Mouse (Mus musculus): ENCODE data around the gene Hmces. TPM values are rescaled to one million over a fixed set of nuclear protein-coding genes. Genes with fewer than 3 reads are reported as not detected.
"Not testable (repeated sequence)": the region's sequence is repeated elsewhere in the genome, so short reads cannot be mapped to it uniquely, and the experiment has no call there.

Hmces gene
- polyA plus RNA-seq, 1 experiment: 45.9 TPM

DNA sequence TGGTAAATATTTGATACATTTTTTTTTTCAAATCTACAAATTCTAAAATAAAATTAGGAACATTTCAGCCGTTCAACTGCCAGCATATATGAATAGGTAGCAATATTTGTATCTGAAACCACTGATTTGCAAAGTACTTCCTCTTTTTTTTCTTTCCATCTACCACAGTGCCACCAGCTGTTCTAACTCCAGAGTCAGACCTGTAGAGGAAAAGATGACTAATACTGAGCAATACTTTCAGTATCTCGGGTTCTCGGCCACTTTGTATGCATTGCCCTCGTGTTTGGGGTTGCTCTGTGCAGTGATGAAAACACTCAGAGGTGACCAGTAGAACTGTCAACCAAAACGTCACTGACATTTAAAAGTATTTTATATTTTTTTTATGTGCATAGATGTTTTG lies 2.2 kb downstream of the Hmces start:
- Histone ChIP-seq H3K27ac (ENCODE audit: insufficient read depth, low read length) (no peak overlapping the region), H3K4me1 (ENCODE audit: control insufficient read depth, insufficient read depth, low read length) (peaks cover 6% of the 10 kb centered on the region), H3K27me3 (ENCODE audit: control insufficient read depth, insufficient read depth, low read length) (no peaks in the 10 kb centered on the region), H3K4me3 (replicated peaks; ENCODE audit: insufficient read depth, low read depth, low read length) (no peak overlapping the region)
- DNase-seq: no peak
- no peak for TF ChIP-seq CTCF (IDR thresholded peaks at IDR 0.05; ENCODE audit: borderline replicate concordance, insufficient read depth, low read depth, low read length)
- TF ChIP-seq POLR2A (IDR thresholded peaks at IDR 0.05; ENCODE audit: borderline replicate concordance, insufficient read depth, low read length): no peak
- 74% methylated on average over 5 of the region's 5 CpGs for WGBS

DNA sequence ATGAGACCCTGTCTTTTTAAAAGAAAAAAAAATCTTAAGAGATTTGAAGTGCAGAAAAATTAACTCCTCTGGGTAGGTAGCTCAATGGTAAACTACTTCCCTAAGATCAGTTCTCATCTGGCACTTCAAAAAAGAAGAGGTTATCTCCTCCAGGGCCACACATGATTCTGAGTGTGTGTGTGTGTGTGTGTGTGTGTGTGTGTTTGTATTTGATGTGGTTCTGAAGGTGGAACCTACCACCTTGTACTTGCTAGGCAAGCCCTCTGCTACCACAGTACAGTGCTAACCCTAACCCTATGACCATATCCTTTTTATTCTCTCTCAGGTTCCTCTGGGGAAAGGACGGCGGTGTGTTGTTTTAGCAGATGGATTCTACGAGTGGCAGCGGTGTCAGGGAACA lies 7.5 kb downstream of the Hmces start:
- Histone ChIP-seq H3K27me3 (ENCODE audit: control insufficient read depth, insufficient read depth, low read length) (no peaks in the 10 kb centered on the region), H3K4me3 (replicated peaks; ENCODE audit: insufficient read depth, low read depth, low read length) (no peak overlapping the region), H3K27ac (ENCODE audit: insufficient read depth, low read length) (no peak overlapping the region), H3K4me1 (ENCODE audit: control insufficient read depth, insufficient read depth, low read length) (peaks cover 3% of the 10 kb centered on the region)
- no peak for DNase-seq
- WGBS: 93% methylated on average over 4 of the region's 4 CpGs
- TF ChIP-seq CTCF (IDR thresholded peaks at IDR 0.05; ENCODE audit: borderline replicate concordance, insufficient read depth, low read depth, low read length): no peak
- no peak for TF ChIP-seq POLR2A (IDR thresholded peaks at IDR 0.05; ENCODE audit: borderline replicate concordance, insufficient read depth, low read length)

- no peaks in the 10 kb centered on the region for H3K27me3 ChIP-seq (ENCODE audit: control insufficient read depth, insufficient read depth, low read length)
- H3K4me3 ChIP-seq (replicated peaks; ENCODE audit: insufficient read depth, low read depth, low read length): no peak overlapping the region
- no peak overlapping the region for H3K27ac ChIP-seq (ENCODE audit: insufficient read depth, low read length)
- WGBS: 93% methylated on average over 1 of the region's 1 CpGs
- no peak for DNase-seq
- H3K4me1 ChIP-seq (ENCODE audit: control insufficient read depth, insufficient read depth, low read length): no peaks in the 10 kb centered on the region
- no peak for TF ChIP-seq CTCF (IDR thresholded peaks at IDR 0.05; ENCODE audit: borderline replicate concordance, insufficient read depth, low read depth, low read length)
- no peak for TF ChIP-seq POLR2A (IDR thresholded peaks at IDR 0.05; ENCODE audit: borderline replicate concordance, insufficient read depth, low read length)
These were observed 9.9 kb downstream of the Hmces start for GRCm38 (mm10) chr6:87923624-87924023.

DNA sequence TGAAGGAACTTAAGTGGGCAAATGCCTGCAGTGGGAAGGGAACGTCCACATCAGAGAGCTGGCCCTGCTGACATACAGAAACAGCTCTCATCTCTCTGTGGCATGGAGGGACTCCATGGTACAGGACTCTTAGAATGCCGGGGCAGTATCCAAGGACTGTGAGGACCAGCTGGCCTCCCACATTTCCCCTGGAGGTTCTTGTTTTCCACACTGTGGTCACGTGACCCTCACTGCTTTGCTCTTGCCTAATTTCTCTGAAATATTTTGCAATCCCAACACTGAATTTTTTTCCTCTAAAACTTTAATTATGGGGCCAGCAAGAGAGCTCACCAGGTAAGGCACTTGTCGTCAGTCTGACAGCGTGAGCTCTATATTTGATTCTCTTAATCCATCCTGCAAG lies 21.3 kb downstream of the Hmces start:
- 76% methylated on average over 5 of the region's 5 CpGs for WGBS
- TF ChIP-seq POLR2A (IDR thresholded peaks at IDR 0.05; ENCODE audit: borderline replicate concordance, insufficient read depth, low read length) (no peak), CTCF (IDR thresholded peaks at IDR 0.05; ENCODE audit: borderline replicate concordance, insufficient read depth, low read depth, low read length) (no peak)
- no peak for DNase-seq
- Histone ChIP-seq H3K4me3 (replicated peaks; ENCODE audit: insufficient read depth, low read depth, low read length) (no peak overlapping the region), H3K4me1 (ENCODE audit: control insufficient read depth, insufficient read depth, low read length) (no peaks in the 10 kb centered on the region), H3K27me3 (ENCODE audit: control insufficient read depth, insufficient read depth, low read length) (no peaks in the 10 kb centered on the region), H3K27ac (ENCODE audit: insufficient read depth, low read length) (no peak overlapping the region)

- 30% methylated on average over 19 of the region's 19 CpGs for WGBS
- no peak for DNase-seq
- no peaks in the 10 kb centered on the region for H3K27me3 ChIP-seq (ENCODE audit: control insufficient read depth, insufficient read depth, low read length)
- H3K27ac ChIP-seq (ENCODE audit: insufficient read depth, low read length): no peak overlapping the region
- no peak overlapping the region for H3K4me3 ChIP-seq (replicated peaks; ENCODE audit: insufficient read depth, low read depth, low read length)
- H3K4me1 ChIP-seq (ENCODE audit: control insufficient read depth, insufficient read depth, low read length): no peaks in the 10 kb centered on the region
- TF ChIP-seq POLR2A (IDR thresholded peaks at IDR 0.05; ENCODE audit: borderline replicate concordance, insufficient read depth, low read length) (no peak), CTCF (IDR thresholded peaks at IDR 0.05; ENCODE audit: borderline replicate concordance, insufficient read depth, low read depth, low read length) (no peak)
These were observed 23.5 kb downstream of the Hmces start for GRCm38 (mm10) chr6:87937178-87937788.

- H3K4me1 ChIP-seq (ENCODE audit: control insufficient read depth, insufficient read depth, low read length): no peaks in the 10 kb centered on the region
- 79% methylated on average over 3 of the region's 3 CpGs for WGBS
- TF ChIP-seq CTCF (IDR thresholded peaks at IDR 0.05; ENCODE audit: borderline replicate concordance, insufficient read depth, low read depth, low read length): no peak
- no peak for TF ChIP-seq POLR2A (IDR thresholded peaks at IDR 0.05; ENCODE audit: borderline replicate concordance, insufficient read depth, low read length)
- DNase-seq: no peak
- no peak overlapping the region for H3K4me3 ChIP-seq (replicated peaks; ENCODE audit: insufficient read depth, low read depth, low read length)
- H3K27me3 ChIP-seq (ENCODE audit: control insufficient read depth, insufficient read depth, low read length): no peaks in the 10 kb centered on the region
- no peak overlapping the region for H3K27ac ChIP-seq (ENCODE audit: insufficient read depth, low read length)
These were observed 25.2 kb downstream of the Hmces start for GRCm38 (mm10) chr6:87938941-87939340.

GRCm38 (mm10) chr6:87942179-87942578 lies 28.4 kb downstream of the Hmces start:
- WGBS: 78% methylated on average over 7 of the region's 7 CpGs

GRCm38 (mm10) chr6:87962457-87962856 lies 48.7 kb downstream of the Hmces start:
- not testable (repeated sequence) for H3K4me3 ChIP-seq (replicated peaks; ENCODE audit: insufficient read depth, low read depth, low read length); H3K27me3 ChIP-seq (ENCODE audit: control insufficient read depth, insufficient read depth, low read length); H3K4me1 ChIP-seq (ENCODE audit: control insufficient read depth, insufficient read depth, low read length); H3K27ac ChIP-seq (ENCODE audit: insufficient read depth, low read length); DNase-seq
- WGBS: 23% methylated on average over 4 of the region's 4 CpGs

More at GRCm38 (mm10) chr6:87942179-87942578, 28.4 kb downstream of the Hmces start:
- TF ChIP-seq POLR2A (IDR thresholded peaks at IDR 0.05; ENCODE audit: borderline replicate concordance, insufficient read depth, low read length) (no peak), CTCF (IDR thresholded peaks at IDR 0.05; ENCODE audit: borderline replicate concordance, insufficient read depth, low read depth, low read length) (no peak)
- Histone ChIP-seq H3K4me3 (replicated peaks; ENCODE audit: insufficient read depth, low read depth, low read length) (no peak overlapping the region), H3K27me3 (ENCODE audit: control insufficient read depth, insufficient read depth, low read length) (no peaks in the 10 kb centered on the region), H3K4me1 (ENCODE audit: control insufficient read depth, insufficient read depth, low read length) (no peaks in the 10 kb centered on the region), H3K27ac (ENCODE audit: insufficient read depth, low read length) (no peak overlapping the region)
- no peak for DNase-seq
